Comparison of ENCODE assay signal across 8 mouse cellular contexts in the genomic region with DNA sequence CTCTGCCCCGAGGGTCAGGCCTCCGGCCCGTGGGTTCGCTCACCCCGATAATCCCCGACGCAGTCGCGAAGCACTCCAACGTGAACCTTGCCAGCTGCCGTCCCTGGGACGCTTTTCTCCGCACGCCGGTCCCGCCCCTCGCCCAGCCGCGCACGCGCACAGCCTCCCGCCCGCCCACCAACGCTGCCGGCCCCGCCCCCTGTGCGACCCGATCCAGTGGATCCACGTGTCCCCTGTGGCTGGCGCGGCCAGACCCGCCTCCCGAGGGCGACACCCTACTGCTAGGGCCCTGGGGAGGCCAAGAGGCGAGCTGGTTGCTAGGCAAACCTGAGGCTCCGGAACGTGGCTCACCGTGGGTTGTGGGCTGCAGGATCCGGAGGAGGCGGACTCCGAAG. TPM values are rescaled to one million over a fixed set of nuclear protein-coding genes. Genes with fewer than 3 reads are reported as not detected.
DNase-seq lines count a peak whose midpoint lies in the region; ATAC-seq and TF ChIP-seq lines count a peak whose summit lies in the region.

Mcfd2 (minus strand) TSS at position 144 of the 395 bp plus-strand sequence.

- peak; percentile 96 for ATAC-seq in forebrain, embryonic 11.5 days (replicated peaks; ENCODE audit: low FRiP score)
- ATAC-seq in heart, embryonic 16.5 days (replicated peaks; ENCODE audit: extremely low read depth, insufficient read depth, low FRiP score), result peak; percentile 96
- peak; percentile 95 for ATAC-seq in liver, embryonic 16.5 days (ENCODE audit: low read depth)
- ATAC-seq in neural tube, embryonic 13.5 days (ENCODE audit: low read depth), result peak; percentile 88

- TF ChIP-seq POLR2A in testis, adult 2 months (IDR thresholded peaks at IDR 0.05; ENCODE audit: control insufficient read depth, low read depth, low read length), result peak; percentile 92

- H3K4me1 ChIP-seq in forebrain, embryonic 11.5 days (replicated peaks; ENCODE audit: control insufficient read depth, insufficient read depth, low read length), result peaks cover 9% of the 10 kb centered on the region
- H3K4me1 ChIP-seq in heart, embryonic 16.5 days (ENCODE audit: control insufficient read depth, insufficient read depth, low read length), result peaks cover 13% of the 10 kb centered on the region
- peaks cover 16% of the 10 kb centered on the region for H3K4me1 ChIP-seq in liver, embryonic 16.5 days (ENCODE audit: control insufficient read depth, low read depth, low read length)
- peaks cover 25% of the 10 kb centered on the region for H3K4me1 ChIP-seq in neural tube, embryonic 13.5 days (replicated peaks)
- peaks cover 7% of the 10 kb centered on the region for H3K4me1 ChIP-seq in testis, adult 2 months (ENCODE audit: control insufficient read depth, insufficient read depth, low read length)

- H3K4me3 ChIP-seq in forebrain, embryonic 11.5 days (ENCODE audit: low read depth, low read length), result peak within 1 kb of the TSS; percentile 82
- peak within 1 kb of the TSS; percentile 73 for H3K4me3 ChIP-seq in heart, embryonic 16.5 days (ENCODE audit: low read length)
- H3K4me3 ChIP-seq in liver, embryonic 16.5 days (ENCODE audit: low read depth, low read length), result peak within 1 kb of the TSS; percentile 76
- H3K4me3 ChIP-seq in neural tube, embryonic 13.5 days, result peak within 1 kb of the TSS; percentile 92
- H3K4me3 ChIP-seq in testis, adult 2 months (ENCODE audit: control insufficient read depth, low read depth, low read length), result peak within 1 kb of the TSS; percentile 91

- no peaks in the 10 kb centered on the region for H3K36me3 ChIP-seq in forebrain, embryonic 11.5 days (ENCODE audit: control insufficient read depth, insufficient read depth, low read length)
- H3K36me3 ChIP-seq in heart, embryonic 16.5 days (ENCODE audit: control insufficient read depth, insufficient read depth), result peaks cover 3% of the 10 kb centered on the region; the same call in 1 of the 2 replicates
- H3K36me3 ChIP-seq in liver, embryonic 16.5 days (ENCODE audit: control insufficient read depth, insufficient read depth), result no peaks in the 10 kb centered on the region; the same call in 1 of the 2 replicates
- peaks cover 28% of the 10 kb centered on the region for H3K36me3 ChIP-seq in neural tube, embryonic 13.5 days
- H3K36me3 ChIP-seq in testis, adult 2 months (ENCODE audit: control insufficient read depth, insufficient read depth, low read length), result no peaks in the 10 kb centered on the region

- no peaks in the 10 kb centered on the region for H3K27me3 ChIP-seq in forebrain, embryonic 11.5 days (ENCODE audit: control insufficient read depth, insufficient read depth, low read length)
- no peaks in the 10 kb centered on the region for H3K27me3 ChIP-seq in heart, embryonic 16.5 days (ENCODE audit: control insufficient read depth, insufficient read depth, low read length)
- H3K27me3 ChIP-seq in liver, embryonic 16.5 days (ENCODE audit: control insufficient read depth, insufficient read depth, low read depth, low read length), result no peaks in the 10 kb centered on the region
- H3K27me3 ChIP-seq in neural tube, embryonic 13.5 days, result 0 out of 2 replicates have a peak, but pooled peaks cover 3% of the 10 kb centered on the region
- H3K27me3 ChIP-seq in testis, adult 2 months (ENCODE audit: control insufficient read depth, insufficient read depth, low read length), result no peaks in the 10 kb centered on the region

- TF ChIP-seq CTCF in testis, adult 2 months (IDR thresholded peaks at IDR 0.05; ENCODE audit: control insufficient read depth, insufficient read depth, insufficient replicate concordance, low read depth, low read length), result no peak

- H3K4me2 ChIP-seq in forebrain, embryonic 11.5 days (ENCODE audit: low read depth, low read length, severe bottlenecking), result peak within 1 kb of the TSS; percentile 85
- H3K4me2 ChIP-seq in heart, embryonic 16.5 days (ENCODE audit: low read depth, low read length), result peak within 1 kb of the TSS; percentile 74
- peak within 1 kb of the TSS; percentile 81 for H3K4me2 ChIP-seq in liver, embryonic 16.5 days (ENCODE audit: low read depth, low read length)
- peak within 1 kb of the TSS; percentile 81 for H3K4me2 ChIP-seq in neural tube, embryonic 13.5 days

- peak; percentile 90 for DNase-seq in CD8-positive naive resting alpha-beta T cell, adult 2 months (ENCODE audit: low read depth in 2 of 2, low spot score in 2 of 2)
- peak; percentile 75 for DNase-seq in c-Kit-positive CD71-negative TER-119-negative erythroid progenitor cells, embryonic 14.5 days (ENCODE audit: low read depth)
- peak; percentile 98 for DNase-seq in forebrain, embryonic 11.5 days (ENCODE audit: low spot score)
- DNase-seq in kidney, postnatal 4 days, result peak; percentile 98

- H3K9ac ChIP-seq in forebrain, embryonic 11.5 days (ENCODE audit: low read length), result peak within 1 kb of the TSS; percentile 90
- peak within 1 kb of the TSS; percentile 81 for H3K9ac ChIP-seq in heart, embryonic 16.5 days (ENCODE audit: low read length)
- H3K9ac ChIP-seq in liver, embryonic 16.5 days (ENCODE audit: low read depth, low read length), result peak within 1 kb of the TSS; percentile 78
- peak within 1 kb of the TSS; percentile 97 for H3K9ac ChIP-seq in neural tube, embryonic 13.5 days

- WGBS in forebrain, embryonic 11.5 days, result under 1% methylated on average over 41 of the region's 41 CpGs
- WGBS in heart, embryonic 16.5 days, result under 1% methylated on average over 40 of the region's 41 CpGs
- under 1% methylated on average over 41 of the region's 41 CpGs for WGBS in liver, embryonic 16.5 days (ENCODE audit: insufficient replicate concordance)
- under 1% methylated on average over 40 of the region's 41 CpGs for WGBS in neural tube, embryonic 13.5 days

- no peak within 1 kb of the TSS for H3K27ac ChIP-seq in forebrain, embryonic 11.5 days (ENCODE audit: low read depth, low read length)
- H3K27ac ChIP-seq in heart, embryonic 16.5 days (ENCODE audit: low read length), result peak within 1 kb of the TSS; percentile 64
- H3K27ac ChIP-seq in liver, embryonic 16.5 days (ENCODE audit: low read length), result peak within 1 kb of the TSS; percentile 49; the same call in 1 of the 2 replicates
- H3K27ac ChIP-seq in neural tube, embryonic 13.5 days (replicated peaks), result peak within 1 kb of the TSS; percentile 83
- peak within 1 kb of the TSS; percentile 91 for H3K27ac ChIP-seq in testis, adult 2 months (ENCODE audit: control insufficient read depth, insufficient read depth, low read depth, low read length)

- no peaks in the 10 kb centered on the region for H3K9me3 ChIP-seq in forebrain, embryonic 11.5 days (ENCODE audit: control insufficient read depth, low read length)
- H3K9me3 ChIP-seq in heart, embryonic 16.5 days (replicated peaks; ENCODE audit: control insufficient read depth, low read length), result peaks cover 8% of the 10 kb centered on the region; the same call in 1 of the 2 replicates
- H3K9me3 ChIP-seq in liver, embryonic 16.5 days (replicated peaks; ENCODE audit: control insufficient read depth, low read length), result no peaks in the 10 kb centered on the region
- H3K9me3 ChIP-seq in neural tube, embryonic 13.5 days, result peaks cover 8% of the 10 kb centered on the region; the same call in 1 of the 2 replicates

RNA-seq across cellular contexts. Expression of gene Mcfd2, which starts in this region (rescaled TPM):
- polyA plus RNA-seq in forebrain, embryonic 11.5 days (2014; fragmentation: Nextera tagmentation; extraction: Ambion mirVana), result 65.6 and 66.7 TPM in 2 replicates
- 83.5 and 94.4 TPM in 2 replicates for polyA plus RNA-seq in heart, embryonic 16.5 days (2015; fragmentation: Nextera tagmentation; extraction: Ambion mirVana)
- 93.6 and 103 TPM in 2 replicates for polyA plus RNA-seq in liver, embryonic 16.5 days (2015; fragmentation: Nextera tagmentation; extraction: Ambion mirVana)
- 45.4 and 51.5 TPM in 2 replicates for polyA plus RNA-seq in neural tube, embryonic 13.5 days (2015; fragmentation: Nextera tagmentation; extraction: Ambion mirVana)
- 34.0 and 40.4 TPM in 2 replicates for polyA plus RNA-seq in testis, adult 2 months (2012; rRNA removed)
